Mouse (Mus musculus): ENCODE data around the gene Pfn1.

Pfn1 gene

DNA sequence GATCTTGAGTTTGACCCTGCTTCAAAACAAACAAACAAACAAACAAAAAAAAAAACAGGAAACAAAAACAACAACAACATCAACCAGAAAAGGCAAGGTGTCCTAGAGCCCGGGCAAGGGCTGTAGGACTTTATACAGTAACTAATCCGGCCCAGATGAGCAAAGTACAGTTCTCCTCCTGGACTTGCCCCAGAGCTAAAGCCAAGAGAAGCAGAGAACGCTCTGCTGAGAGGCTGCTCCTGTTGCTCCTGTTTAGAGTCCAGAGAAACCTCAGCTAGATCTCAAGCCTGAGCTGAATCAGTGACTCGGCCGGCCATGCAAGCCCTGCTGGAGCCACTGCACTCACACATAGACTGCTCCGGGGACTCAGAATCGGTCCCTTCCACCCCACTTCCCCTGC, 24.3 kb downstream of the Pfn1 start:
- DNase-seq = no peak

DNA sequence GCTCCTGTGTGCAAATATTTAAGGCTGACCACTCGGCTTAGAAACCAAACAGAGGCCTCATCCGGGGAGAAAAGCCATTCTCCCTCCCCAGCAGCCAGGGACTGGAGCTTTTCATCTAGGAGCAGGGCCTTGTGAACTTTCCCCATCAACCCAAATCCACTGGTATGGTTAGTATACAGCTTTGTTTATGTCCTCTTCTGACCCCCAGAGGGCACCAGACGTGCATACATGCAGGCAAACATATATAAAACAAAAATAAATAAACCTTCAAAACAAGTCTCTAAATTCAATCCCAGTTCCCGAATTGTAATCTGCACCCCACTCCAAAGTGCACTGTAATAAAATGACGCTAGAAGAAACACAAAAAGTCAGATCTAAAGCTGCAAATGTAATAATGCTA, 24.9 kb downstream of the Pfn1 start:
- DNase-seq = no peak

DNA sequence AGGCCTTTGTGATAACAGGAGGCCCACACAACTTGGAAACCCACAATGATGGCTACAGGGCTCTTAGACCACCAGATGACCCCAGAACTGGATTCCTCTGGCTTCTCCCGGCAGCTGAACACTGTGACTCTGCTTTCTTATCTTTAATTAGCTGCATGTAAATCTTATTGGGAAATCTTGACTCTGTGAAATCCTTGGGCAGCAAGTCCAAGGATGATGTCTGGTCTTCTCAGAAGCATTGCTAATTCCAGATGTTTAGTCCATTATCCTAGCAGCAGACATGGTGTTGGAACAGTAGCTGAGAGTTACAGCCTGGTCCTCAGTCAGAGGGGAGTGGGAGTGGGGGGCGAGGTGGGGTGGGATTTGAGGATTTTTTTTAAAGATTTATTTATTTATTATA, 26.0 kb downstream of the Pfn1 start:
- no peak for DNase-seq

DNA sequence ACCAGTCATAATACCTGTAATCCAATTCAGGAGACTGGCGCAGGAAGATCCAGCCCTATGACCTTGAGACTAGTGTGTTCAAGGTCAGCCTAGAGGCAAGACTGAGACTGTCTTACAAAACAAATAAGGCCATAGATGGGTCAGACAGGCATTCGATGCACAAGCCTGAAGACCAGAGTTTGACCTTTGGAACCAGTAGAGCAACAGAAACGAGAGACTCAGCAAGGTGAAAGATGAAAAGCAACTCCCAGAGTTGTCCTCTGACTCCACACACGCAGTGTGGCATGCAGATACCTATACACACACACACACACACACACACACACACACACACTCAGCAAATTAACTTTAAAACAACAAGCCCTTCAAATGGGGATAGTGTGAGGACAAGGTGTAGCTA, 27.6 kb downstream of the Pfn1 start:
- no peak for DNase-seq

DNA sequence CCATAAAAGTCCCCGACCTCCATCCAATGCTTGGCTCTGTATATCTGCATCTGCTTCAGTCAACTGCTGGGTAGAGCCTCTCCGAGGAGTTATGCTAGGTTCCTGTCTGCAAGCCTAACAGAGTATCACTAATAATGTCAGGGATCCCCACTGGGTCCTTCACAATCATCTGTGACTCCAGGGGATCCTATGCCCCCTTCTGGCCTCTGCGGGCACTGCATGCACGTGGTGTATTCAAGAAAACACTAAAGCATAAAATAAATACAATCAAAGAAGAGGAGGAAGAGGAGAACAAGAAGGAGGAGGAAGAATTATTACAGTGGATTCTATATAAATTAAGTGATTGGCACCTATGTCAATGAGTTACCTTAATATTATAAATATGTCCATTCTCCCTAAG, 29.0 kb downstream of the Pfn1 start:
- DNase-seq = peak; percentile 68

DNA sequence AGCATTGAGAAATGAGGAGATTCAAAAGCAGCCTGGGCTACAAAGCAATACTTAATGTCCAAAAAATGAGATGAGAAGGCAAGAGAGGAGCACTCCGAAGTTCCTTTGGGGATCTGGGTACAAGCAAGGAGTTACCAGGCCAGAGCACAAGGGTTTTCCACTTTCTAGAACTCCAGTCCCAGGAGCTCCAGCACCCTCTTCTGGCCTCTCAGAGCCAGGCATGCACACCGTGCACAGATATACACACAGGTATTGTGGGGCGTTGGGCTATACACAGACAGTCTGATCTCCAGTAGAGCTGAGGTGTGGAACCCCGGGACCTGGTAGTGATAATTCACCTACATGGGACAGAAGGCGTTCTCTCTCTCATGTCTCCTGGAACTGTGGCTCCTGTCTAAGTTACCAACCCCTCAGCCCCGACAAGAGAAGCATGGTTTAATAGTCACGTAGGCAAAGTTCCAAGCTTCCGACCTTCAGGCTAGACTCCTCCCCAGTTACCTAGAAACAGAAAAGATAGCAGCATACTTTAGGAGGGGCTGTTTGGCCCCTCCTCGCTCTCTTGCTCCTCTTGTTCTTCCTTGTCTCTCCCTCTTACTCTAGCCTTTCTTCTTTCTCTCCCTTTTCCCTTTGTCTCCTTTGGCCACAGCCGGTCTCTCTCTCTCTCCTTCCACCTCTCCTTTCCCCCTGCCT, 31.2 kb downstream of the Pfn1 start:
- DNase-seq = no peak

DNA sequence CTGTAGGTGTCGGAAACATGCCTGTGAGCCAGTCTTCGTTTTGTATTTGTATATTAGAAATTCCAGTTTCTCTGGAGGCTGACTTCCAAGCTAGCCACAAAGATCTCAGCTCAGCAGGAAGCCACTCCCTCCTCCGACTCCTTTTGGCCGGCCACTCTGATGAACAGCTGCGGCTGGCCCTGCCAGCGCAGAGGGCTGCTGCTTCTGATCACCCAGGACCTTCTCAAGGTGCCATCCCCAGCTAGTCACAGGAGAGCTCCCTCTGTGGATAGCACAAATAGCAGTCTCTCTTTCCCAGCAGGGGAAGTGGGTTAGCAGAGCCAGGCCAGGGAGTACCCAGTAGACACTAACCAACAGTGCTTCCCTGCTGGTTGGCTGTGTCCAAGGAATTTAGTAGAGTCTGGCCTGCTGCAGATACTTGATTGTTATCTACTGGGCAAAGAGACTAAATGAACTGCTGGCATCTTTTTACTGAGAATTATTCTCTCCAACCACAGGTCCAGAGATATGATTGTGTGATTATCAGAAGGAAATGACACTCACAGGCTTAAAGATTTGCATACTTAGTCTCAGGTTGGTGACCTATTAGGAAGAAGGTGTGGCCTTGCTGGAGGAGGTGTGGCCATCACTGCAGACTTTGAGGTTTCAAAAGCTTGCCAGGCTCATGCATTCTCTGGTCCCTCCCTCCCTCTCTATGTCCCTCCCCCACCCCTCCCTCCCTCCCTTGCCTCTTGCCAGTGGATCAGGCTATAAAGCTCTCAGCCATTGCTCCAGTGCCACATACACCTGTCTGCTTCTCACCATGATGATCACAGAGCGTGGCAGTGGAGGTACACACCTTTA, 32.3 kb downstream of the Pfn1 start:
- no peak for DNase-seq

DNA sequence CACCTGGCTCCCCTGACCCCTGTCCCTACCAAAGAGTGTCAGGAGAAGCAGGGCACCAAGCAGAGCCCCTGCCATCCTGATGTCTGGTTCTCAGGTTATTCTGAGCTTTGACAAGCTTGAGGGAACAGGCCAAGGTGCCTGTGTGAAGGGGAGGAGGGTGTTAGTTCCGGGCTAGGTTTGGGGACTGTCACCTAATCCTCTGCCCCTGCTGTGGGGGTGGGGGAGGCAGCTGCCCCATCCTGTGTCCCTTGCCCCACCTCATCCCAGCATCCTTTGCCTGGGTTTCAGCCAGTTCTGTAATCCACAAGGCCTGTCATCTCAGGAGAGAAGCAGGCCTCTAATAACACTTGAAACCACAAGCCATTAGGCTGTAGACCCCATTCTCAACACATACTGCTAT, 35.3 kb downstream of the Pfn1 start, which contains the start of gene Chrne:
Chrne (minus strand) TSS at position 116 of the 400 bp plus-strand sequence.
- DNase-seq = no peak

DNA sequence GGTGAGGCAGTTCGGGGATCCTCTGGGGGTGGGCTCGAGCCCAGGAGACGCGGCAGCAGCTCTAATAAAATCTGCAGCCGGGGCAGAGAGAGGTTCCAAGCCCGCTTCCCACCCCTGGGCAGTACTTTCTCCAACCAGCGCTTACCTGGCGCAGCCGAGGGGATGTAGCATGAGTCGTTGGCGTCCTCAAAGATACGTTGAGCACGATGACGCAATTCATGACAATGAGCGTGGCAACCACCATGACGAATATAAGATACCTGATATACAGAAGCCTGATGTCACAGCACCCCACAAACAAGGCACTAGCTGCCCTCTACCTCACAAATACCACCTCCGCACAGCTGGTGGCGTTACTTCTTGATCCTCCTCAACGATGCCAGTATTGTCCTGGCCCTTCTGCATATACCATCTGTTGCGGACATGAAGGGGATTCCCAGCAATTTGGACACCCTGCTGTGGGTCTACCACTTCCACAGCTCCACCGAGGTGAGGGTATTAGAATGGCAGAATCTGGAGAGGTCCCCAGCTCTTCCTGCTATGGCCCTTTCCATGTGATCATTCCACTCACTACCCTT, 38.8 kb downstream of the Pfn1 start, which contains the start of gene 4930544D05Rik:
4930544D05Rik (plus strand) TSS at position 333 of the 578 bp plus-strand sequence.
- no peak for DNase-seq

DNA sequence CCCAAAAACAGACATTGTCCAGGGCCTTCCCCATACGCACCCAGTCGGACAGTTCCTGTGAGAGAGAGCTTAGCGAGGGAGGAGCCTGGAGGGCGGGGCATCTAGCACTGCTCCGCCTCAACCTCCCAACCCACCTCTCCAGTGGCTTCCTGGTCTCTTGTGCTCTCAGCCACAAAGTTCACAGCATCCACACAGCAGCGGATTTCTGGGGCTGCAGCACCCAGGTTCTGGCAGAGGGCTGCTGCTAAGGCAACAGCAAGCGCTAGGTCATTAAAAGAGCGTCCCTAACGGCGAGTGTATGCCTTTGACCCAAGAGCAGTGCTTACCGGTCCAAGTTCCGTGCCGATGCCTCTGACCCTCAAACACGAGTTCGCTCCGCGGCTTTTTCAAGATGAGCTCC, 39.4 kb downstream of the Pfn1 start:
- DNase-seq = no peak

DNA sequence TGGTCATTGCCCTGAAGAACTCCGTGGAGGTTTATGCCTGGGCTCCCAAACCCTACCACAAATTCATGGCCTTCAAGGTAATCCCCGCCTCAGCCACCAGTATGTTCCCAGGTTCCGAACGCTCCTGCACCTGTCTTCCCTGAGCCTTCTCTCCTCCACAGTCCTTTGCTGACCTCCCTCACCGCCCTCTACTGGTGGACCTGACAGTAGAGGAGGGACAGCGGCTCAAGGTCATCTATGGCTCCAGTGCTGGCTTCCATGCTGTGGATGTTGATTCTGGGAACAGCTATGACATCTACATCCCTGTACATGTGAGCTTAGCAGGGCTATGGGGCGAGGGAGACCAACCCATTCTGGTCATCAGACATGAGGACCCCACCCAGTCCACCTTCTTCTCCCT, 41.9 kb downstream of the Pfn1 start:
- no peak for DNase-seq

DNA sequence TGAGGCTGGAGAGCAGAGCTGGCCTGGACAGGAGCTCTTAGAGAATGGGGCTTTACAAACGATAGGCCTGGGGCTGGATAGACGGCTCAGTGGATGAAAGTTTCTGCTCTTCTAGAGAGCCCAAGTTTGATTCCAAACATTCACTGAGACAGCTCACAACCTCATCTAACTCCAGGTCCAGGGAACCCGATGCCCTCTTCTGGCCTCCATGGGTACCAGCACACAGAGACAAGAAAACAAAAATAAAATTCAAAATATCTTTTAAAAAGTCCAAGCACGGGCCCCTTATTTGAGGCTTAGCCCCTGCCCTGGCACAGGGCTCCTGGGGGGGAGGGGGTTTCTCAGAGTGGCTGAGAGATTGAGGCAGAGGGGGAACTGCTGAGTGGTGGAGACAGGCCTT, 43.7 kb downstream of the Pfn1 start:
- no peak for DNase-seq

DNA sequence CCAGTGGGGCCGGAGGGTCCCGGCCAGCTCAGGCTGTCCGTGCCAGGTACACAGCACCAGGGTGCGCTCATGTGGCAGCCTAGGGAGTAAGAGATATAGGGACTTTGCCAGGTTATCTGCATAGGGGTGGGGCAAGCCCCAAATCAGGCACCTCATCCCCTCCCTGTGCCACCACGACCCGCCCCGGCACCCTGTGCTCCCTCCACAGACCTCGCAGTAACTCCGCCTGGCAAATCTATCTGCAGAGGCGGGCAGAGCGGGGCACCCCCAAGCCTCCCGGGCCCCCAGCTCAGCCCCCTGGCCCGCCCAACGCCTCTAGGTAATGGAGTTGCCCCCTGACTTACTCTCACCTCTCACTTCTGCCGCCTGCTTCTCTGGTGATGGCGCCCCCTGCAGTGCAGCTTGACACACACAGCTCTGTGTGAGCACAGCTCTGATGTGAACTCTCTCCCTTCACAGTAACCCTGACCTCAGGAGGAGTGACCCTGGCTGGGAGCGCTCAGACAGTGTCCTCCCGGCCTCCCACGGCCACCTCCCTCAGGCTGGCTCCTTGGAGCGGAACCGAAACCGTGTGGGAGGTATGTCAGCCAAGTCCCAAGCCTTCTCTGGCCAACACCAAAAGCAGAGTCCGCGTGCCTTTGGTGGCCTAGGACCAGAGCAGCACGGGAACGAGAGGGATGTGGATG, 45.9 kb downstream of the Pfn1 start:
- peak; percentile 45 for DNase-seq

DNA sequence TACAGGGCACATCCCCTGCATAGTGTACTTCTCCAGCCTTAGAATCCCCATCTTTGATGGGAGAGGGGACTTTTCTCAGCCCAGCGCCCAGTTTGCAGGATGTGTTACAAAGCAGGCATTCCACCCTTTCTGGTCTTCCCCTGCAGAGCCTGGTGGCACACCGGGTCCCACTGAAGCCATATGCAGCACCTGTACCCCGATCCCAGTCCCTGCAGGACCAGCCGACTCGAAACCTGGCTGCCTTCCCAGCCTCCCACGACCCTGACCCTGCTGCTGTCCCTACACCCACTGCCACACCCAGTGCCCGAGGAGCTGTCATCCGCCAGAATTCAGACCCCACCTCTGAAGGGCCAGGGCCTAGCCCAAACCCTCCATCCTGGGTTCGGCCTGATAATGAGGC, 46.8 kb downstream of the Pfn1 start:
- no peak for DNase-seq

DNA sequence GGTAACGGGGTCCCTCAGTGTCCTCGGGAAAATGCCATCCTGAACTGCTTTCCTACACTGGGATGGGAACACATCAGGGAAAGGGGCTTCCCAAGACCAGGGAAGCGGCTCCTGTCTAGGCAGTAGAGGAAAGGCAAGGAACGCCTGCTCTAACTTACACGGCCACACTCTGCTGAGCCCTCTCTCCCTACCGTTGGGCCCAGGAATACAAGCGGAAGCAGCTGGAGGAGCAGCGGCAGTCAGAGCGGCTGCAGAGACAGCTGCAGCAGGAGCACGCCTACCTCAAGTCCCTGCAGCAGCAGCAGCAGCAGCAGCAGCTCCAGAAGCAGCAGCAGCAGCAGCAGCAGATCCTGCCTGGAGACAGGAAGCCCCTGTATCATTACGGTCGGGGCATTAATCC, 47.7 kb downstream of the Pfn1 start:
- DNase-seq = no peak

DNA sequence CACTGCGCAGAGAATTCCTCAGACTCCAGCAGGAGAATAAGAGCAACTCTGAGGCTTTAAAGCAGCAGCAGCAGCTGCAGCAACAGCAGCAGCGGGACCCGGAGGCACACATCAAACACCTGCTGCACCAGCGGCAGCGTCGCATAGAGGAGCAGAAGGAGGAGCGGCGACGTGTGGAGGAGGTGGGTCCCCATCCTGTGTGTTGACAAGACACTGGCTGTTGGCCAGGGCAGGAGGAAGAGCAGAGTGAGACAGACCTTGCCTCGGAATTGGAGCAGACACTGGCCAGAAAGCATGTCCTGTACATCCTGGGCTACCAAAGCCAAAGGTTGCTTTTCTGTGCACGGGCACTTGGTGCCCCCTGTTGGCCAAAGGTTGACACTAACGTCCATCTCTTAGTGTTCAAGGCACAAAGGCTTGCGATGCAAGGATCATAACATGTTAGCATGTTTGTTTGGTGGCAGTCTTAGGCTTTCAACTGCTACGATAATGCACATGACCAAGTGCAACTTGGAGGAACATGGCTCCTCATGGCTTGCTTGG, 49.3 kb downstream of the Pfn1 start:
- DNase-seq = peak; percentile 65
